Mouse (Mus musculus) B cell, adult 2 months (primary cell): ENCODE measurements at regions not wholly inside any gene's neighbourhood (a gene's known extent, or its start where the extent isn't known, plus 50 kb on each side); places are given as distances from the start of the nearest gene placed in this dataset.

Experiments used
- DNase-seq, 2 experiments: peaks; one replicate each; pipeline ENCODE4 v3.0.0; 2022

DNA sequence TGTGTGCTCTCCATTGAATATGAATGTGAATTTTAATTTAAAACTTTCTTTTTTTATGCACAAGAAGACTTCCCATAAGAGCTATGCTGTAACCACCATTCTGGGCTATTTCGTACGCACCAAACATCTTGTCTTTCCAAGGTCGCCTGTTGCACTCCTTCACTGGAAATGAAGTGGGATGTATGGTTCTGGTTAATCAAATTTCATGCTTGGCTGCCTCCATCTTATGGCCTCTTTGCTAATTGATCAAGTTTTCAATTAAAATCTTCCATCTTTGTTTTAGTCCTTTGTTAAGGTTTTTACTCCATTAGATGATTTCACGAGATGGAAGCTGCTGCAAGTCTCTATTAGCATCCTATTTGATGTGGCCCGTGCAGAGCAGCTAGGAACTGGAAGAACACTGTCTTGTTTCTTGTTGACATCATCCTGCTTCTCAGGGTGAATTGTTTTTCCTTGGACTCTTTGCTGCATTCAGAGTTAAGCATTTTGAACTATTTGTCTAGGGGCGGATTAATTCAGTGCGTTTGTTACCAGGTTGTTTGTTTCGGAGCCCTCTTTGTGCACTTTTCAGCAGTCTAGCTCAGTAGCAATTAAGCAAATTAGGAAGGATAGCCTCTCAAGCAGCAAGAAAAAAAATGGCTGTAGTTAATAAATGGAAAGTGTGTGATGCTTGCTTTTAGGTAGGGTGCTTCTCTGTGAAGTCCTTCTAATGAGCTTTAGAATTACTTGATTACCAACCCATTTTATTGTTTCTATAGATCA lies 147.4 kb upstream of the Alcam start:
- no peak for DNase-seq

DNA sequence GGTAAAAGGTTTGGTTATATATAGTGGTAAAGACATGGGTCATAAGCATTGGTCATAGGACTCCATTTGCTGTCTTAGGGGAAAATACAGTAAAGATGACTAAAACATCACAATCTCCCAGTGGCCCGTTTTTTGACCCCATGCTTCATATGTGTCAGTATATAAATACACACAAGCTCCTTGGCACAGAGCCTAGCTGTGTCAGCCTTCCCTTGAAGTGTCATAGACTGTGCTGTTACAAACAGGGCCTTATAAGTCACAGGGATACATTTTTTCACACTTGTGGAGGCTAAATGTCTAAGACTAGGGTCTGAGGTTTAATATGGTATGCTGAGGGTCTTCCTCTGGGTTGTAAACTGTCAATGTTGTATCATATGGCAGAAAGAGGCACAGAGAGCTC lies 144.4 kb upstream of the Alcam start:
- DNase-seq = no peak

DNA sequence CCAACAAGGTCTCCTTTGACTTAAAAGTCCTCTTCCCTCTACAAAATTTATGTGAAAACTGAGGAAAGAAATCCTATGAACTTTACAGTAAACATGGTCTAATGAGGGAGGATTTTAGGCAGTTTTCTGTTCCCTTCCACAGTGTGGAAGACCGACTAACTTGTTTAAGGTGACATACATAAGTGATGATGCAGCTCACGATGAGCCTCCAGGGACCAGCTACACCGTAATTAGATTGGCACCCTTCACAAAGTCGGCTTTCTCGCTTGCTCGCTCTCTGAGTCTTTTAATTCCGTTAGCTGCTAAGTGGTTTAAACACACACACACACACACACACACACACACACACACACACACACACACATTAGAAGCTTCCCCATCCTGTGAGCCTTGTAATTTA lies 143.3 kb upstream of the Alcam start:
- no peak for DNase-seq

DNA sequence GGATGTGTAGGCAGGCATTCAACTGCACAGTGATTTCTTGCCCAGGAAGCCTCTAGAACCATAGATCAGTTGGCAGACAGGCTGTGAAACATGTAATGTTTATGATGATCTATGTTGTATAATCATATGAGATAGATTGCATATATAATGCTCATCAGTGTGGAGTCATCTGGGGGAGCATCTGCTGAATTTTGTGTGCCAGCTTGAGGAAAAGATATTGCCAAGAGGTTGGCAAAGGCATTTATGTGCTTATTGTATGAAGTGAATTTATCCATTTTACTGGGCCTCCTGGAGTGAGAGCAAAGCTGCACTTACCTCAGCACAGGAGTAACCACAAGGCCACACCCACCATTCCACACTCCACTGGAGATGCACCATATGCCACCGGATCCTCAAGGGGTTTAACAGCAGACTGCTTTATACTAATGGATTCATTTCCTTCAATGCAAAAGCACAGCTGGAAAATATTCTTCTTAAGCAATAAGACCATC lies 134.5 kb upstream of the Alcam start:
- peak; percentile 19 to 31 for DNase-seq

DNA sequence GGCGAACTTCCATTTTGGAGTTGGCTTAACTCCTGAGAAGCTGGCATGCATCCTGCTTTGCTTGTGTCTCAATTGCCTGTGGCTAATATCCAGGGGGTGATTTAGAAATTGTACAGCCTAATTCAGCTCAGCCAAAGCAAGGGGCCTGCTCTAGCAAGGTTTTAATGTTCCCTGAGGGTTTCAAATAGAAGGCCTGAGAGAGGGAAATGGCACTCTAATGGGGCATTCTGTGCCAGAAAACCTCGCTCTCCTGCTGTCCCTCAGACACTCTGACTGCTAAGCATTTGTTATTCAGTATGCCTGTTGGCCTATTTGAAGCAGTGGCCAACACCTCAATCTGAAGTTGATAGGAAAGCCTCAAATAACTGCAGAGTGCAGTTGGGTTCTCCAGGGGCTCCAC lies 115.2 kb upstream of the Alcam start:
- no peak for DNase-seq

DNA sequence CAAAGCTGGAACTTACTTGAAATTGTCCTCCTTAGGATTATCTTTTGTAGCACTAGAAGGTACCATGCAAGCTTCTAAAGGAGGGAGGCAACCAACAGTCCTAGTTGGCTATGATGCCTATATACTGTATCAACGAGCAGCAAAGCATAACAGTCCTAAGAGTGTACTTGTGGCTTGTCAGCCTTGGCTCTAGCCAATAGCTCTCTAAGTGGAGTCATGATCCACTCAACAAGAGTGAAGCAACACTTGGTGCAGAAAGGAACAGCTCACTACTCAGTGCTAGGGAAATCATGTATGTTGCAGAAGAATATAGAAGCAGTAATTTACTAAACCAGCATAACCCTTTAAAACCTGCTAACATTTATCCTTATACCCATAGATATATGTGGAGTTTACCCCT lies 82.4 kb upstream of the Alcam start:
- no peak for DNase-seq

DNA sequence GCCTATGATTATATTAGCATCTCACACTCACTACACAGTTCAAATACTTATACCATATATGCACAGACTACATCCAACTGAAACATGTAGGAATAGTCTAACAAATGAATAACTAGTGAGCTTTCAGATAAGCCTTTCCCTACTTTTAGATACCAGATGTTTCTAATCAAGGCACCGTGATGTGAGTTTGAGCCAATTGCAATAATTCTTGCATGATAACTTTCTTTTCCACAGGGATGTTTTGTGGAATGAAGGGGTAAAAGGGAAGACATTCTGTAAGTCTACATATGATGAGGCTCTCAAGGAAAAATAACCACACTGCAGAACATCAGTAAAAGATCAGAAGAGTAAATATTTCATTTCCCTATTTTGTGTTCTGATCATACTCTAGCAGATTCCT lies 80.7 kb upstream of the Alcam start:
- no peak for DNase-seq

DNA sequence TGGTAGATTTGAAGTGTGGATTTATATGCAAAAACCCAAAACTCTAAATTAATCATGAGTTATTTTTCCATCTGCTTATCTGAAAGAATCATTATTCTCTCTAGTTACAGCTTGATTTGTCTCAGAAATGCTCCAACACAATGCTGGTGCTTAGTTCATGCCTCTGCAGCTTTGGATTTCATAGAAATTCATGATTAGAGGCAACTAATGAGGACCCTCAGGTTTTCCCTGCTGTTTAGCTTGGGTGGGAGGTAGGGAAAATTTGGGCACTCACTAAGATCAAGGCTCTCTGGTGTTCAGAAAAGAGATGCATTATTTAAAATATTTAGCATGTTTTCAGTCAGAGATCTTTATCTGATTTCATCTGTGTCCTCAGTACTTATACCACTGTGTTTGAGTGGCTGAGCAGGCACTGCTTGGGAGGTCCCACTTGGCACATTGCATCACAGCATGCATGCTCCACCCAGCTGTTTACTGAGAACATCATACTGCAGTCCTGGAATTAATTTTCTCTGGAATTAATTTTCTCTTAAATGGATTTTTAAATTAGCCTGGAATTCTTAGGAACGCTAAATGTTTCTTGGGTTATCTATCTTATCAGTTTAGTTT lies 78.7 kb upstream of the Alcam start:
- DNase-seq = no peak

DNA sequence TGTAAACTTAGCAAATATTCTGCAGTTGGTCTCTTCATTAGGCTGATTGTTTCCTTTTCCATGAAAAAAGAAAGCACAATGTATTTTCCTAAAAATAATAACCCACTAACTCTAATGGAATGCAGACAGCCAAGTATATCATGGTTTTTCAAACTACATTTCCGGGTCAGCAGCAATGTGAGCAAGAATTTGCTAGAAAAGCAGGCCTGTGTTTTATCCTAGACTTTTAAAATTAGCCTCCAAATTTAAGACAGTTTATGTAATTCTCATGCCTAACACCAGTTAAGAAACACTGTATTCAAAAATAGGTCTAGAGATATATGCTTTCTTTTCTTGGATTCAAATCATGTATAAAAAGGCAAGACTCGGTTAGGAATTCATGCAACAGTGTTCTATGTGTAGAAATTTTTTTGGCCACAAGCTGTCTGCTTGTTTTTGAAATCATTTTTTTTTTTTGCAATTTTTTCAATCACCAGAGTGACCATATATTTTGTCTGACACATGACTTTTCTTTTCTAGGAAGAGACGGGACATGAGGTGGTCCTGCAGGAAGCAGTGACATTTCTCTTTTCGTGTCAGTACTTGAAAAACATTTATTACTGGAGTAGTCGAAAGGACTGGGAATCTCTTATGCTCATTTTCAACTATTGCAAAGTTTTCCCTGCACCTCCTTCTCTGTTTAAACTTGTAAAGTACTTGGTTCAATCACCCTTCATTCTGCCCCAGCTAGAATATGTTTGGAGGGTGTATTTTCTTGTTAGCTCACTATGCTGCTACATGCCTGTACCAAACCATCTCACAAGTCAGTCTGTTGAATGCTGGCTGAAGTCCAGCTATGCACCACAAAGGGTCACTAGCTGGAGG lies 59.9 kb upstream of the Alcam start:
- no peak for DNase-seq

DNA sequence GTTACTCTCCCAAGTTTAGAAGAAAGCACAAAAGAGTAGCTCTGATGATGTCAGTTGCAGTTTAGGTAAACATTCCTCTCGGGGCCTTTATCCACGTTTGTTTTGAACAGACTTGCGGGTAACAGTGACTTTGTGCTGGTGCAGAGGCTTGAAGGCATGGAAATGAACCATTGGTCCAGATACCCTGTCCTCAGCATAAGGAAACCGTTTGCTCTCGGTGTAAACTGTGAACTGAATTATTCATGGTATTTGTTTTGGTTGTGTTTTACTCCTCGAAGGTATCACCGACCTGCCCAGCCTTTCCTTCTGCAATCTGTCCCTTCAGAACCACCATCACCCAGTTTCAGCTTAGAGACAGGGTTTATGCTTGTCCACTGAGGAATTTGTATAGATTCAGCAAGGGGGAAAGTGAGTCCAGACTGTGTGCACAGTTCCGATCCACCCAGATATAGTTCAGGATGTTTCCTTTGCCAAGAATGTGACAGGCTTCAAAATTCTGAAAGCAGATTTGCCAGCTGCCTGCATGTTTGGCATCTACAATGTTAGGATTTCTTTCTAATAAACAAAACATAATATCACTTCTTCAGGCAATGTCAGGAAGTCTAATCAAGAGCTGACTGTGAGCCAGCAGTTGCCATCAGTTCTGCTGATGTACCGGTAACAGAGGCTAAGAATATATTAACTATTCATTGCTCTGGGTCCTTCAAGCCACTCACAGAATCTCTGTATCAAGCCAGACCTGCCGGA lies 54.9 kb upstream of the Alcam start:
- DNase-seq = no peak
